Mouse (Mus musculus) kidney, adult 2 months (tissue): ENCODE results near the gene Olfr732.

Experiments
- CTCF ChIP-seq: fragments of 200-500 bp; conservative IDR thresholded peaks from 2 replicates; pipeline ENCODE4 v1.5.1; 2011; ENCODE audit warnings: low read depth, mild to moderate bottlenecking, control low read depth, low read length, moderate library complexity, mixed read lengths; ENCODE audit not compliant: insufficient read depth, insufficient read length
- POLR2A ChIP-seq: fragments of 200-500 bp; IDR thresholded peaks from one replicate; pipeline ENCODE4 v1.6.1; 2011; ENCODE audit warnings: low read depth, low read length, control low read depth

- TF ChIP-seq CTCF (no peak), POLR2A (no peak)
Measured at GRCm38 (mm10) chr14:50326661-50327060, 42.7 kb upstream of the Olfr732 start, which contains the start of gene Olfr734.
